Mouse (Mus musculus): ENCODE measurements around the gene Pan3. TPM values are rescaled to one million over a fixed set of nuclear protein-coding genes. Genes with fewer than 3 reads are reported as not detected.

Gene Pan3
- total and polyA plus RNA-seq, 3 experiments, result 60.6 to 61.5 TPM; not detected in 1

DNA sequence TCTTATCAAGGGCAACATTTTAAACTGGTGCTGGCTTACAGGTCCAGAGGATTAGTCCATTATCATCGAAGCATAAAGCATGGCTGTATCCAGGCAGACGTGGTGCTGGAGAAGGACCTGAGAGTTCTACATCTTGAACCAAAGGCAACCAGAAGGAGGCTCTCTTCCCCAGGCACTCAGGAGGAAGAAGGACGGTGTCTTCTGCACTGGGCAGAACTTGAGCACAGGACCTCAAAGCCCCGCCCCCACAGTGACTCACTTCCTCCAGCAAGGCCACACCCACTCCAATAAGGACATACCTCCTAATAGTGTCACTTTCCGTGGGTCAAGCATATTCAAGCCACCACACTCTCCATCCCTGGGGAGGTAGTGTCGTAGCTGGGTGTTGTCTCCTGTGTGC, 19.4 kb upstream of the Pan3 start:
- H3K4me1 ChIP-seq (ENCODE audit: control insufficient read depth in 1 of 2, insufficient read depth in 2 of 2, low read length in 2 of 2), result no peaks in the 10 kb centered on the region
- no peak overlapping the region for H3K9ac ChIP-seq (ENCODE audit: control insufficient read depth, low read depth, low read length, poor library complexity, severe bottlenecking)
- peak; percentile 30 for DNase-seq (ENCODE audit: low read depth, low spot score)
- no peaks in the 10 kb centered on the region for H3K36me3 ChIP-seq (ENCODE audit: control insufficient read depth in 1 of 2, insufficient read depth in 2 of 2, low read length in 2 of 2)
- H3K27me3 ChIP-seq (ENCODE audit: control insufficient read depth in 1 of 2, insufficient read depth in 2 of 2, low read length in 2 of 2), result no peaks in the 10 kb centered on the region
- H3K27ac ChIP-seq (ENCODE audit: control insufficient read depth, low read depth, low read length), result no peak overlapping the region
- no peaks in the 10 kb centered on the region for H3K9me3 ChIP-seq (replicated peaks; ENCODE audit: insufficient read depth, low read length)
- no peaks in the 10 kb centered on the region for H3K79me2 ChIP-seq (ENCODE audit: control insufficient read depth, insufficient read depth, low read length, poor library complexity)
- H3K4me3 ChIP-seq (ENCODE audit: control insufficient read depth in 1 of 2, insufficient read depth in 1 of 2, low read depth in 2 of 2, low read length in 2 of 2), result no peak overlapping the region
- TF ChIP-seq SIN3A (IDR thresholded peaks at IDR 0.05; ENCODE audit: low read length) (no peak), CTCF (IDR thresholded peaks at IDR 0.05 in 2 of 3, conservative IDR thresholded peaks at IDR 0.05 in 1 of 3; ENCODE audit: control insufficient read depth in 1 of 3, insufficient read depth in 1 of 3, low read depth in 2 of 3, low read length in 3 of 3, poor library complexity in 1 of 3, severe bottlenecking in 1 of 3) (no peak), BHLHE40 (IDR thresholded peaks at IDR 0.05; ENCODE audit: borderline replicate concordance, low read depth, low read length) (no peak), POLR2A (IDR thresholded peaks at IDR 0.05; ENCODE audit: control insufficient read depth in 1 of 2, insufficient read depth in 1 of 2, low read depth in 1 of 2, low read length in 2 of 2, poor library complexity in 1 of 2) (no peak), MYB (IDR thresholded peaks at IDR 0.05; ENCODE audit: low read depth, low read length) (no peak), TAL1 (IDR thresholded peaks at IDR 0.05; ENCODE audit: low read length) (no peak), MAX (IDR thresholded peaks at IDR 0.05; ENCODE audit: low read length) (no peak), CHD2 (IDR thresholded peaks at IDR 0.05; ENCODE audit: low read length) (no peak), USF1 (IDR thresholded peaks at IDR 0.05; ENCODE audit: low read depth, low read length) (no peak), RCOR1 (IDR thresholded peaks at IDR 0.05; ENCODE audit: low read depth, low read length) (no peak), USF2 (IDR thresholded peaks at IDR 0.05; ENCODE audit: borderline replicate concordance in 1 of 2, insufficient read depth in 1 of 2, low read depth in 1 of 2, low read length in 2 of 2) (no peak), ZNF384 (IDR thresholded peaks at IDR 0.05; ENCODE audit: low read depth, low read length) (no peak), MYC (IDR thresholded peaks at IDR 0.05; ENCODE audit: low read depth, low read length) (no peak), TBP (IDR thresholded peaks at IDR 0.05; ENCODE audit: low read depth, low read length) (no peak), E2F4 (IDR thresholded peaks at IDR 0.05; ENCODE audit: borderline replicate concordance, low read depth, low read length) (no peak), KAT2A (conservative IDR thresholded peaks at IDR 0.05; ENCODE audit: low read depth, low read length) (no peak), NELFE (IDR thresholded peaks at IDR 0.05; ENCODE audit: low read depth, low read length) (no peak)

DNA sequence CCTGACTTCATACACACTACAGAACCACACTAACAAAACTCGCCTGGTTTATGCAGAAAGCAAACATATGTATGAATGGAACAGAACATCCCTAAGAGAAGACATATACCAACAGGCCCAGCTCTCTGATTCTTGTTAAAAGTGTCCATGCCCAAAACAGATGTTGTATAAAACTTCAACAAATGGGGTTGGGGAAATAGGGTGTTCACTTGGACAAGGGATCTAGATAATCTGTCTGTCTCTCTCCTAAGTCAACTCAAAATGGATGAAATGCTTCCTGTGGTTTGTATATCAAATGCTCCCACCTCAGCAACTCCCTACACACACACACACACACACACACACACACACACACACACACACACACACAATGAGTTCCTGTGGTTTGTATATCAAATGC, 12.0 kb upstream of the Pan3 start:
- Histone ChIP-seq H3K79me2 (ENCODE audit: control insufficient read depth, insufficient read depth, low read length, poor library complexity) (no peaks in the 10 kb centered on the region), H3K4me1 (ENCODE audit: control insufficient read depth in 1 of 2, insufficient read depth in 2 of 2, low read length in 2 of 2) (peaks cover 0 to 7% of the 10 kb centered on the region in 2 experiments; a peak in 2 of 4 replicates), H3K36me3 (ENCODE audit: control insufficient read depth in 1 of 2, insufficient read depth in 2 of 2, low read length in 2 of 2) (peaks cover 0 to 4% of the 10 kb centered on the region in 2 experiments; a peak in 2 of 4 replicates), H3K9ac (ENCODE audit: control insufficient read depth, low read depth, low read length, poor library complexity, severe bottlenecking) (no peak overlapping the region), H3K4me3 (ENCODE audit: control insufficient read depth in 1 of 2, insufficient read depth in 1 of 2, low read depth in 2 of 2, low read length in 2 of 2) (no peak overlapping the region), H3K9me3 (replicated peaks; ENCODE audit: insufficient read depth, low read length) (no peaks in the 10 kb centered on the region), H3K27ac (ENCODE audit: control insufficient read depth, low read depth, low read length) (no peak overlapping the region), H3K27me3 (ENCODE audit: control insufficient read depth in 1 of 2, insufficient read depth in 2 of 2, low read length in 2 of 2) (no peaks in the 10 kb centered on the region)
- TF ChIP-seq MYC (IDR thresholded peaks at IDR 0.05; ENCODE audit: low read depth, low read length) (peak; percentile 13; the same call in 1 of the 2 replicates), ETS1 (IDR thresholded peaks at IDR 0.05; ENCODE audit: low read depth, low read length) (peak; percentile 22; the same call in 1 of the 2 replicates), POLR2AphosphoS5 (IDR thresholded peaks at IDR 0.05; ENCODE audit: borderline replicate concordance, low read depth, low read length) (no peak)
- peak; percentile 60 for DNase-seq (ENCODE audit: low read depth, low spot score)
